Mouse (Mus musculus) adipocyte (in vitro differentiated cells): ENCODE results near the gene Cops7a.

Experiments used
- DNase-seq: peaks from one replicate; pipeline ENCODE4 v3.0.0-alpha.2; 2016; ENCODE audit warnings: low spot score

Gene Cops7a

DNA sequence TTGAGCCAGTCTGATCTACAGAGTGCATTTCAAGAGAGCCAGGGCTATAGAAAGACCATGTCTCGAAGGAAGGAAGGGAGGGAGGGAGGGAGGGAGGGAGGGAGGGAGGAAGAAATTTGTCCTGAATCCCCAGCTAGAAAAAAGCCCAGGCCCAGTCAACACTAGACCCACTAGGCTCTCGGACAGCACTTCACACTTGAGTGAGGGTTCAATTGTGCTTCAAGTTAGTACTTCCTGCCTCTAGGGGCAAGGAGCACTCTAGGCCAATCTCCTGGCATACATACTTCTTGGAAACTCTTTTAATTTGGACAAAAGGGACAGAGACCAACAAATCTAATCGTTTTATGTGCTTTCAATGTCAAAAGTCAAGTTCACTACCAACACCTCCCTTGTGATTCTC, 7.2 kb downstream of the Cops7a start:
- no peak for DNase-seq

DNA sequence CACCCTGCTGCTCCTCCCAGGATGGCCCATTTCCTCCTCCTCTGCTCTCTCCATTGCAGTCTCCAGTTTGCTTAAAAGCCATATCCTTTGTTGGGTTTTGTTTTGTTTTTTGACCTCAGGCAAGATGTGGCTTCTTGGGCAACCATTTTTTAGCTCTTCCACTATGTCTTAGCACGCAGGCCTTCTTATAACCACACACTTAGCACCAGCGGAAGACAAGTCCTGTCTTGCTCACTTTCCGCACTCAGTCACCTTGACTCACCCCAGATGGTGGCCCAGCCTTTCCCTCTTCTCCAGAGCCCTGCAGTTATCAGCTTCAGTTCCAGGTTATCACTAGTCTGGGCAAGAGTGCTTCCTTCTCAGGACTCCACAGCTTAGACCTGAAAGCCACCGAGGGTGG, 10.1 kb downstream of the Cops7a start:
- DNase-seq: no peak

DNA sequence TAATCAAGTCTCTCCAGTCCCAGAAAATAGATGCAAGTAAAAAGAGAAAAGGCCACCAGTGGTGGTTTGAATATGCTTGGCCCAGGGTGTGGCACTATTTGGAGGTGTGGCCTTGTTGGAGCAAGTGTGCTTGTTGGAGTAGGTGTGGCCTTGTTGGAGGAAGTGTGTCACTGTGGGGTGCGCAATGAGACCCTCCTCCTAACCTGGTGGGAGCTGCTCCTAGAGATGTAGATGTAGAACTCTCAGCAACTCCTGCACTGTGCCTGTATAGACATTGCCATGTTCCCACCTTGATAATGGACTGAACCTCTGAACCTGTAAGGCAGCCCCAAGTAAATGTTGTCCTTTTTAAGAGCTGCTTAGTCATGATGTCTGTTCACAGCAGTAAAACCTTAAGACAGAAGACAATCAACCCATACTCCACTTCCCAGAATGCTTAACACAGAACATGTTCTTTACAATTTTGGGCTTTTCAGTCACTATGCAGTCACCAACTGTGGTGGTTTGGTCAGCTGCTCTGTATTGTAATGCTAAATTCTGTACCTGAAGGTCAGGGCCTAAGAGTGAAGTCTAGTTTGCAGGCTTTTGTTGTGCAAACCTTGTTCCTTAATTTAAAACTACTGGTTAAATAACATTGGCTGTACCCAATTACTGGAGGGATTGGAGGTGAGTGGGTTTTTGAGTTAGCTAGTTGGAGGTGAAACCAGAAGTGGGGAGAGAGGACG, 11.2 kb downstream of the Cops7a start:
- no peak for DNase-seq

DNA sequence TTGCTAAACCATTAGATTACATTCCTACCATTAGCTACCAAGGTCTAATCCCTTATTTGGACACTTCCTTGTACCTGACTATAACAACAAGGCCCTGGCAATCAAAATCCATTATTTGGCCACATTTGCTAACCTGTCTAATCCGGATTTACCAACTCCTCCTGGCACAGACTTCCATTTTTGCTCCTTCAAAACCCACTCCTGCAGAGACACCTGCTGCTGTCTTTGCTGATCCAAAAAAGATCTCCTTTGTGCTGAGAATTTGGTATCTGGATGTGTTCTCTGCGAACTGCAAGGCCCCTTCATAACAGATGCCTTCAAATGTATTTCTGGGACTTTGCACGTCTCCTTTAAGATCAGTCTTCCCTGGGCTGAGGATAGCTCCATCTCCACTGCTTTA, 21.8 kb downstream of the Cops7a start:
- DNase-seq: no peak

DNA sequence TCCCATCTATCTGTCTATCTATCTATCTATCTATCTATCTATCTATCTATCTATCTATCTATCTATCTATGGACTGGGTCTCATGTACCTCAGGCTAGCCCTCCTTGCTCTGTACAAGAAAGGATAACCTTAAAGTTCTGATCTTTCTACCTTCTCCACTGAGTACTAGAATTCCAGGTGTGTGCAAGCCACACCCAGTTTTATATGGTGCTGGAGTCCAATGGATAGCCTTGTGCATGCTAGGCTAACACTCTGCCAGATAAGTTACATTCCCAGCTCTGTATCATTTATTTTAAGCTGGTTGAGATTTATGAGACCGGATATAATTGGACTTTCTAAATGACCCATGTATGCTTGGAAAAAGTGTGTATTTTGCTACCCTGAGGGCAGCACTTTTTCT, 23.7 kb downstream of the Cops7a start:
- DNase-seq: no peak

DNA sequence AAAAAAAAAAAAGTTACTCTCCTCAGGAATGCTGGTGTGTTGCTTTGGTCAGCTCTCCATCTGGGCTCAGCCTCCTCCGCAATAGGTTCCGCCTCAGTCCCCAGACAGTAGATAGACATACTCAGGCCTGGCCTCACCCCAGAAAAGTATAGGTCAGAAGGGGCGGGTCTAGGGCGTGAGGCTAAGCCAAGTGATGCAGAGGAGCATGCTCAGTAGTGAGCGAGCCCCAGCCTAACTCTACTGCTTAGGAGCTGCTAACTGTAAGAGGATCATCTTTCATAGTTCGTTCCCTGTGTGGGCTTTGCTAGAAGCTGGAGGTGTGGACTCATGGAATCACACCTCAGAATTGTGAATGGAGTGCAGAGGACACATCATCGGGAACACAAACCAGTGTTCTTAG, 26.8 kb downstream of the Cops7a start:
- DNase-seq: no peak

DNA sequence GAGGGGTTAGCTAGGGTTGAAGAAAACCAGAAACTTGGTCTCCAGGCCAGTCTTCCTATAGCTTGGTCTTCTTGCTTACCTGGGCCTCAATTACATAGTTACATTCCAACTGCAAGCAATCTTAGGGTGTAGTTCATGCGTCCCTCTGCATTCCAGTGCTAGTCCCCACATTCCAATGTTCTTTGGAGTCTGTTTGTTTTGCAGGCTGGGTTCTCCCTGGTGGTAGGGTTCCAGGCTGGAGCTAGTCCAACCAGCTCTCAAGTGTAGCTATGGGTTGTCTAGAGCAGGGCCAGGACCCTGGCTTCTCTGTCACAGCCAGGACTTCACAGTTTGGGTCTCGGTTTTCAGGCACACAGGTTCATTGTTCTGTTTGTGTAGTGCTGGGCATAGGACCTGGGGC, 27.8 kb downstream of the Cops7a start:
- DNase-seq: no peak

DNA sequence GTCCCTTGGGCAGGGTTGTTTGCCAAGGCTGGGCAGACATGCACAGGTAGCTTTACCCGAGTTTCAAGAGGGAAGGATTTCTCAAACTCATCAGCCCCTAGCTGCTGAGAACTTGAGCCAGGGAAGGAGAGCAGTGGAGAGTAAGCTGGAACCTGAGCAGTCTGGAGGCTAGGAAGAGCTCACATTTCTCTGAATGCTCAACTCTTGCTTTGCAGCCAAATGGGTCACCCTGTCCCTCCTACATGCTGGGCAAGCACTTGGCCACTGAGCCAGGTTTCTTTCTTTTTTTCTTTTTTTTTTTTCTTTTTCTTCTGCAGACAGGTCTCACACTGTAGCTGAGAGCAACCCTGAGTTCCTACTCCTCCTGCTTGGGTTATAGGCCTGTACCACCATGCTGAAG, 28.7 kb downstream of the Cops7a start:
- DNase-seq: peak; percentile 75

DNA sequence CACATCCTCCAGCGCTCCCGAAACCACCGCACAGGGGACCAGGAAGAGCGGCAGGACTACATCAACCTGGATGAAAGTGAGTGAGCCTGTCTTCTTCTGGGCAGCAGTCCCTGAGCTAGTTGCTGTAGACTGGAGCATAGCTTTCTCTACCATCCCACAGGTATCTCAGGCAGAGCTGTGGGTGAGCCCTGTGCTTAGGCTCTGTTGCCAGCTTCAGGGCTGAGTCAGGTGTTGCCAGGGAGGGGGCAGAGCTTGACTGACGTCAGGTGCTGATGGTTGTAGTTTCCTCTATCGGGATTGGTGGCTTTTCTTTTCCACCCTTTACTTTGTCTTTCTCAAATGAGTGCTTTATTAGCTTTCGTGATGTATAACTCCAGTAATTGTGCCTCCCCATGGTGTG, 30.7 kb downstream of the Cops7a start:
- DNase-seq: no peak

DNA sequence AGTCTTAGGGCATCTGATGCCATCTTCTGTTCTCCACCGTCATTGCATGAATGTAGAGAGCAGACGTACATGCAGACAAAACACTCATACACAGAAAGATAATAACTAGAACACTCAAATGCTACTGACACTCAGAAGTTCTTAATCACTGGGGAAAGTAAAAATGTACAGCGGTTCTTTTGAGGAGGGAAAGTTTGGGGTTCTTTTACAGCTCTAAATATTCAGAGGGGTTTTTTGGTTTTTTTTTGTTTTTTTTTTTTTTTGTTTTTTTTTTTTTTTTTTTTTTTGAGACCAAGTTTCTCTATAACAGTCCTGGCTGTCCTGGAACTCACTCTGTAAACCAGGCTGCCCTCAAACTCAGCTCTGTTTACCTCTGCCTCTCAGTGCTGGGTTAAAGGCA, 32.2 kb downstream of the Cops7a start:
- no peak for DNase-seq

DNA sequence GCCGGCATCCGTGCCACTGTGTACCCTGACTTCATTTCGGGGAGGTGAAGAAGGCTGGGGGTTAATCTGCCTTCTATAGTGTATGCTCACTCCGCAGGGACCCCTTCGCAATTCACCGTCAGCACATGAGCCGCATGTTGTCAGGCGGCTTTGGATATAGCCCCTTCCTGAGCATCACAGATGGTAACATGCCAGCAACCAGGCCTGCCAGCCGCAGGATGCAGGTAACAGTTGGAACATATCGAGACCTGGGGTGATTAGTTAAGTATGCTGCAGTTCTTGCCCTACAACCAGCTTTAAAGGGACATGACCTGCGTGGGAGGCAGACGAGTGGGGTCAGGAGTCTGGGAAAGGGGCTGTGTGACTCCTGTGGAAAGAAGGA, 33.0 kb downstream of the Cops7a start:
- no peak for DNase-seq

DNA sequence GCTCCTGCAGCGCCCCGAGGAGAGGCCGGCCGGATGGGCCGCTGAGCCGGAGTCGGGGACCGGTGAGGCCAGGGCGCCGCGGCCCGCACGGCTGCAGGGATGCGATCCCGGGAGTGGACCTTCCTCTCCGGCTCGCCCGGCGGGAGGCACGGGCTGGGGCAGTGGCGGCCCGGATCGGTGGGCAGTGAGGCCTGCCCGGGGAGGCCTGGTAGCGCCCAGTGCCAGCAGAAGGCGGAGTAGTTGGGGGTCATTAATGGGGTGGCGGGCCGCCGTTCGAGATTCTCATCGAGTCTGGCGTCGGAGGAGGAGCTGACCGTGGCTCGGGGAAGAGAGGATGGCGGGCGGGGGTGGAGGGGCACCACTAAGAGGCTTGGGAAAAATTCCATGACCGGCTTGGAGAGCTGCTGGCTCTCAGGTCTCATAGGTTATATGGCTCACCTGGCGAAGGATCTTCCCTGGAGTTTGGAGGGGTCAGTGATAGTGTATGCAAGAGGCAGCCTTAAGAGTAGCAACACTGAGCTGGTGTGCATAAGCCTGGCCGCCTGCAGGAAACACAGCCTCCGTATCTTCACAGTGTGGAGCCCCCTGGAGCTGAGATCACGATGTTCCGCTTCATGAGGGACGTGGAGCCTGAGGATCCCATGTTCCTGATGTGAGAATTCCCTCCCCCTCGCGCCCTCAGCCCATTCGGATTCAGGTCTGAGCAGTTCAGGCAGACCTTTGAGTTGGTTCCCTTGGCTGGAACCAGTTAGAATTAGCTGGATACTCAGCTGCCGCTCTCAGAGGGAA, 33.6 kb downstream of the Cops7a start:
- peak; percentile 60 for DNase-seq

DNA sequence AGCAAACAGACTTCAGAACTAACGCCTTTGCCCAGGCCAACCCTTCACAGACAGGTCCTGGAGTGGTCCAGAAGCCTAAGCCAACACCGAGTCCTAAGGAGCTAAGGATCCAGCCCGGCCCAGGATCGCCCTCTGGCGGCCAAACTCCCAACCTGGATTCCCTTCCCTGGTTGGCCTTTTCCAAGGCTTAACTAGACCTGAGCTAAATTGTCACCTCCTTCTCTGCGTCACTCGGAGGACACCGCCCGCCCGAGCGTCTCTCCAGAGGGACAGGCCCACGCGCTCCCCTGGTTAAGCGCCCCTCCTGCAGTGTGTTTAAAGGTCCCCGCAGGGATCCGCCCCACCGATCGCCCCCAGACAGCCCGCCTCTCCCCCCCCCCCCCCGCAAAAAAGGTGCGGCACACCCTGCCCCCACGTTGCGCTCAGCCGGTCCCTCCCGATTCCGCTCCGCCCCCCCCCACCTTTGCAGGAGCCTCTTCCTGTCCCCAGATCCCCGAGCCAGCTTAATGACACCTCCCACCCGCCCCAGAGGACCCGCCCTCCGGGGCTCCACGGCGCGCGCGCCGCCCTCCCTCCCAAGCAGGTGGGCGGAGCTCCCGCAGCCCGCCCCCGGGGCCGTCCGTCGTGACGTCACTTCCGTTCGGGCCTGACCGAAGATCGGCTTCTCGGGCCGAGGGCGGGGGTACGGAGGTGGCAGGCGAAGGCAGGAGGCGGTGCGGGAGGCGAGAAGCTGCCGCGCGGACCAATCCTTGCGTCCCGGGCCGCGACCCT, 34.4 kb downstream of the Cops7a start, which contains the start of gene Mlf2:
TSS of gene Mlf2 (plus strand) at position 633 of the 771 bp plus-strand sequence.
- peak; percentile 100 for DNase-seq

DNA sequence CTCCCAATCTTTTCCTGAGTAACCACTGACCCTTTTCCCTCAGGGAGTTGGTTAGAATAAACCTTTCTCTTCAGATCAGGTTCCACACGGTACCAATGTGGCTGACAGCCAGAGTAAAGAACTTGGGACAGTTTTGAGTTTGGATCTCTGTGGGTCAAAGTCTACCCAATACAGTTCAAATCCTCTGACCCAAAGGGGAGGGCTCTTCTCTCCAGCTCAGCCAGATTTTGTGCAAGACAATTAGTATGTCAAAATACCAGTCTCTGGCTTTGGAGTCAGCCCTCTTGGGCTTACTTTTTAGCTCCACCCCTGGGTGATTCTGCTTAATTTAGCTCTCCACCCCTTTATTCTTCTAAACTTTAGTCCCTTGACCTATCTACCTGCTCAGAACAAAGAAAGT, 35.1 kb downstream of the Cops7a start:
- peak; percentile 98 for DNase-seq

DNA sequence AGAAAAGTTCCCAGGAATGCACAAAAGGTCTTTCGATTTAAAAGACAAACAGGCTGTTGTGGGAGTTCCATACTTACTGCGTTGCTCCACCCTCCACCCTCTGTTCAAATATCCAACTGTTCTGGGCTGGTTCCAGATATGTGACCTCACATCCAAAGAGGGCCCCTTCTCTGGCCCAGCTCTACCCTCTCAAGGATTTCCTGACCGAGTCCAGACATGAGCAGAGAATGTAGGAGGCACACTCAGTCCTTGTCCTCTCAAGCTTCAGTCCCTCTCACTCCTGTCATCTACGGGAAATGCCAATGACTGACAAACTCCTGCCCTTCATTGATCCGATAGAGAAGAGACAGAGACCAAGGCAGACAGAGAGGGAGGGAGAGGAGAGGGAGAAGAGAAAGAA, 39.4 kb downstream of the Cops7a start:
- DNase-seq: no peak

DNA sequence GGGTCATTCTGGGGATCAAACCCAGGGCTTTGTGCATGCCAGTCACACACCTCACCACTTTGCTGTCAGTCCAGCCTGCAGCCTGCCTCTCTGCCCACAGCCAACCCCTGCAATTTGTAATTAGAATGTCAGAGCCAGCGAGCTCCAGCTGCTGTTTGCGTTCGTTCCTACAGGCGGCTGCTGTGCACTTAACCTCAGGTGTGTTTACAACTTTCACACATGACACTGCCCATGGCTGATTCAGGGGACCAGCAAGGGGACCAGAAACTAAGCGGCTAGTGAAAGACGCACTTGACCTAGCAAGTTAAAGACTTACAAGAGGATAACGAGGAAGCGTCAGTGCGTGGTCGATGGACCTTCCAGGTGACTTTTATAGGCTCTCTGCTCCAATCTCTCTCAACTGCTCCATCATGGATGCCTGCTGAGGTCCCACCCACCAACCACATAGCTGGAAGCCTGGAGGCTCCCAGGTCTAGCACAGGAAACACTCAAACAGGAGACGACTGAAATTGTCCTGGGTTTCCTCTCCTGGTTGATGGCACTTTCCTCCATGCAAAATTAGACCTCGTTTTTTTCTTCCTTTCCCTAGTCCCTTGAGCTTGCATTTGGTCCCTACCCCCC, 40.1 kb downstream of the Cops7a start:
- DNase-seq: no peak

DNA sequence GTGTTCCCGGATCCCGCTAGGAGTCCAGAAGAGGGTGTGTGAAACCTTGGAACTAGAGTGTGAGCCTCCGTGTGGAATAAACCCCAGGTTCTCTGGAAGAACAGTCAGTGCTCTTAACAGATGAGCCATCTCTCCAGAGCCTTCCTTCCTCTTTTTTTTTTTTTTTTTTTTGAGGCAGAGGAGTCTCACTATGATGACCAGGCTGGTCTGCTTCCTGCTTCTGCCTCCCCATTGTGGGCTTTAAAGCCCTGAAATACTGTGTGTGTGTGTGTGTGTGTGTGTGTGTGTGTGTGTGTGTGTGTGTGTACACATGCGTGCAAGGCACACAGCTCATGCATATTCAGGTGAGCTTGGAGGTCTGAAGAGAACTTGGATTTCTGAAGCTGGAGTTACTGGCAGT, 43.8 kb downstream of the Cops7a start:
- DNase-seq: no peak

DNA sequence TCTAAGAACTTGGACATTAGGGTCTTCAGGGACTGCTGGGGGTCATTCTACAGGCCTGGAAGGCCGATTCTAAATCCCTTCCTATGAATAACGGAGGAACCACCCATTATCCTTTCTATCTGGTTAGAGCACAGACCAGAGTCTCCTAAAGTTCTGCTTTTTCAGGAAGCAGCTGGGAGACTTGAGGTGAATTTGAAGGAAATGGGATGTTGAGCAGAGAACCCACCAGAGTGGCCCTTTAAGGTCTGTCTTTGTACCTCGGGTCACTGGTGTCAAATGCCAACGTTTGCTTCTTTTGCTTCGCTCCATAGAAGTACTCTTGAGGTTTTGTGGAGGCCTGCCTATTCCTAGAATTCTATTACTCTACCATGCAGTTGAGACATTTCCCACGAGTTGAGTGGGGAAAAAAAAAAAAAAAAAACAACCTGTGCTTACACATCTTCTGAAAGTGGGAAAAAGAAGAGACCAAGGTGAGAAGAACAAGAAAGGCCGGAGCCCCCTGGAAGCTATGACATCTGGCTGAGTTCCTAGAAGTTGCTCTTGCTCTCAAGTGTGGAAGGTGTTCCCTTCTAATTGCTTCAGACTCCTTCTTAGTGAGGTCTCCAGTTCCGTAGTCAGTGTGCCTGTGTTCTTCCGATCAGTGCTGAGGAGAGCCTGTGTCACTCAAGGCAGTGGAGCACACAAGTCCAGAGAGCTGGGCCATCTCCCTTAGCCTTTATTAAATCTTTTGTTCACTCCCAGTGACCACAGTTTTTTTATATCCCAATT, 44.8 kb downstream of the Cops7a start:
- no peak for DNase-seq

DNA sequence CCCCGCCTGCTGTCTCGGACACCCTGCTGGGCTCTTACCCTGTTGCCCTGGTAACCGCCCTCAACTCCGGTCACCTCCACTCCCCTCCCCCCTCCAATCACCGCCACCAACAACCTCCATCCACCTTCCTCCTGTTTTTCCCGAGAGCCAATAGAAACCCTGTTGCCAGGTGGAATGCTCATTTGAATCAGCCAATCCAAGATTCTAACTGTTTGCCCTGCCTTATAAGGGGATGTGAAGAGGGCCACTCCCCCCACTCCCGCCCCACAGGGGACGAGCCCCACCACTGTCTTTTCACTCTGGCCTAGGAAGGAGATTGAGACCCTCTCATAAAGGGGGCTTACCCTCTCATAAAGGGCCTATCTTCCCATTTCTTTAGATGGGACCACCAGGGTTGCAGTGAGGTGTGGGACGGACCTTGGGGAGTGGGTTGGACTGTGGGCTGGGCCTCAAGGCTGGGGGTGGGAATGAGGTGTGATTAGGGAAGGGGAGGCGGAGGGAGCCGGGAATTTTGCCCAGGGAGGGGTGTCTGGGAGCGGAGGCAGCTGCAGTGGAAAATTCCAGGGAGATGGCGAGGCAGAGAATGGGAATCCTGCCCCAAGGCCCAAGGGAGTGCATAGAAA, 45.5 kb downstream of the Cops7a start, which contains the start of gene Ptms:
TSS of gene Ptms (minus strand) at position 409 of the 623 bp plus-strand sequence.
- peak; percentile 98 for DNase-seq

DNA sequence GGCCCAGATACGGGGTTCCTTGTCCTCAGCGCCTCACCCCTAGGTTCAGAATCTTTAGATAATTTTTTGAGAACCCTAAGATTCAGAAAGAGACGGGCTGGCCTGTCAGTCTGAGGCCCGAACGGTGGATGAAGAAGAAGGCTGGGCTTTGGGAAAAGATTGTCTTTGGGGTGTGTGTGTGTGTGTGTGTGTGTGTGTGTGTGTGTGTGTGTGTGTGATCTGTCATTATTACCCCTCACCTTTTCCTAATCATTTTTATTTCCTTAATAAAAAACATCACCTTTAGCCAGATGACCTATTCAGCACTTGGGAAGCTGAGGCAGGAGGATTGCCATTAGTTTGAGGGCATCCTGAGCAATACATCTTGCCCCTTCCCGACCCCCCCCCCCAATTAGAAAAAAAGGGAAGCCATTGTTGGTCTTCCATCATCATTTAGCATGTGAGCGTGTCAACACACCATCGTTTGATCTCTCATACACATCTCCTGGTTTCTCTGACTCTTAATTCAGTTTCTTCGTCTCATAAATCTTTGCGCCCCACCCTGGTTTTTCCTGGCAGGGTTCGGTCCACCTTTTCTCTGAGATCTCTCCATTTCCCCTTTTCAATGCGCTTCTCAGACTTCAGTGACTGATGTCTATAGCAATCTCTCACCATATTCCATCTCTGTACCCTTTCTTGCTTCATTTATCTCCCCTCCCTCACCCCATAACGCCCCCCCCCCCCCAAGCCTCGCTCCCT, 46.3 kb downstream of the Cops7a start:
- DNase-seq: no peak
